Mouse (Mus musculus) layer of hippocampus, adult 11-12 months (tissue): Measurements from ENCODE around the gene Agpat4.
A peak's percentile ranks its signal among the peaks of the same experiment; 100 is the strongest.
"Not testable (repeated sequence)": the region's sequence is repeated elsewhere in the genome, so short reads cannot be mapped to it uniquely, and the experiment has no call there.

ENCODE experiments used
- DNase-seq: peaks from one replicate; pipeline ENCODE4 v3.0.0; 2022; ENCODE audit warnings: low spot score

The Agpat4 gene

DNA sequence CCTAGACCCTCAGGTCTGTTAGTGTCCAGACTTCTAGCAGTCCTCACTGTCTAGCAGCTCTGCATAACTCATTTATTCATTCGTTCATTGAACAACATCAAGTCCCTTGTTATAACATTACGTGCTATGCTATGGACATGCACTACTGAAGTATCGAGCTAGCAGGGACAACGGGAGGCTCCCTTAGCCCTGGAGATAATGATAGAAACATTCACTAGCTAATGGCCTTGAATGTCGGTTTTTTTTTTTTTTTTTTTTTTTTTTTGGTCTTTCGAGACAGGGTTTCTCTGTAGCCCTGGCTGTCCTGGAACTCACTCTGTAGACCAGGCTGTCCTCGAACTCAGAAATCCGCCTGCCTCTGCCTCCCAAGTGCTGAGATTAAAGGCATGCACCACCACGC, 3.8 kb downstream of the Agpat4 start:
- DNase-seq, result not testable (repeated sequence)

DNA sequence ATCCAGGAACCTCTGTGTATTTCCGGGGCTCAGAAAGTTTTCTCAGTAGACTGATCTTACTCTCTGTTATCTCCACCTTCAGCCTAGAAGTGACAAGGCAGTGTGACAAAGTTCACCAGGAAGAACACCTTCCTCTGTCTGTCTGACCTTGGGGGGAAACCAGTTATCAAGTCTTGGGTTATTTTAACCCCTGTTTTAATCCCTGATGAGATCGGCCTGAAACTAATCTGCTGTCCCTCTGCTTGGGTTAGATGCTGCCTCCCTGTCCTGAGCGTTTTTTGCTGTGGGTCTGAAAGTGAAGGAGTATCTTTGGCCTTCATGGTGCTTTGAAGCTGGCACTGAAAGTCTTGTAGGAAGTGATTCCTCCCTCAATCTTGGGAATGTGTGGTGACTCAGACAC, 4.7 kb downstream of the Agpat4 start:
- no peak for DNase-seq

DNA sequence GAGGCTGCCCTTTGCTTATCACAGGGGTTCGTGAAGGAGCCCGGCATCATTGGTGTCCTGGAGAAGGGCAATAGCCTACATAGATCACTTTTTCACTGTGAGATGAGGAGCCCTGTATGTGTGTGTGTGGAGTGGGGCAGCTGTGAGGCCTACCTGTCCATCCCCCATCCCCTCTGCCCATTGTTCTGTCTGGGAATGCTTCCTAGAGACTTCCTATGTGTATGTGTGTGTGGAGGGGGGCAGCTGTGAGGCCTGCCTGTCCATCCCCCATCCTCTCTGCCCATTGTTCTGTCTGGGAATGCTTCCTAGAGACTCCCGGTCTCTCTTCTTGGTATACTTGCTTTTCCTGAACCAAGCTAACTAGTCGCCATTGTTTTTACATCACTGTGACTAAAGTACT, 8.6 kb downstream of the Agpat4 start:
- no peak for DNase-seq

DNA sequence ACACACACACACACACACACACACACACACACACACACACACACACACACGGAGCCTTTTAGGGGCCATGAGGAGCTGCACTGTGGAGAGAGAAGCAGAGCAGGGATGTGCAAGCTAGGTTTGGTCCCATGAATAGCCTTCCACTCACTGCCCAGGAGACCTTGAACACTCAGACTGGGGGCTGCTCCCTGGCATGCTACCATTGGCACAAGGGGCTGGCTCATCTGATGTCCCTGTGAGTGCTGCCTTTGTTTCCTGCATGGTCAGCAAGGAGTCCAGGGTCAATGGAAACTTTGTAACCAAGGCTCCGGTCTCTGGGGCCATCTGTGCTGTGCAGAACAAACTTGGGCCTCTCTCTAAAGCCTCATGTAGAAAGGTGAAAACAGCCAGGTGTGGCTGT, 10.5 kb downstream of the Agpat4 start:
- DNase-seq, result no peak

DNA sequence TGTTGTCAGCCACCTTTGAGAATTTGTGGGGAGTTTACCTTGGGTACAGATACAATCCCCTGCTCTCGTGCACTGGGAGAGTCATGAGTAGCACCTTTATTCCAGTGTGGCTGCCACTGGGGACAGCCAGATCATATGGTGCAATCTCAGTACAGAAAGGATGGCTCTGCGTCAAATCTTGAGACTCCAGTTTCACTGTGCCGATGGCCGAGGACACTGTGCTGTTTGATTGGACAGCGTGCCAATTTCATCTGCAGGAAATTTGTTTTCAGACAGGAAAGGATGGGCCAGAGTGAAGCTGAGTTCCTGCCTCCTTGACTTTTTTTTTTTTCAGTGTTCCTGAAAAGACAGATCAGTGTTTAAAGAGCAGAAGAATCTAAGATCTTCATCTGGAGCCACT, 12.7 kb downstream of the Agpat4 start:
- DNase-seq, result no peak

DNA sequence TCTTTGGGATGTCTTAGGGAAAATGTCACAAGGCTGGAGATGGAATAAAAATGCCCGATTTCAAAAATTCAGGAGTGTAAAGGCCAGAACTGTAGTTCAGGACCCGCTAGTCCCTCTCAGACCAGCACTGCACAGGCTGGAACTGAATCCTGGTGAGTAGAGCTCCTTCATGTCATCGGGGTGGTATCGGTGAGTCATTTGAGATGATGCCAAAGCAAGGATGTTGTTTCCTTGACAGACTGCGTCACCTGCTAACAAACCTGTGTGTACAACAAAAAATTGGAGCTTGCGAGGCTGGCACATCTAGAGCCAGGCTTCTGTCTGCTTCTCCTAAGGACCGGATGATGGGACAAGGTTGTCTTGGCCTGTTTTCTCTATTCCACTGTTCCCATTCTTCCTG, 13.1 kb downstream of the Agpat4 start:
- DNase-seq, result no peak

DNA sequence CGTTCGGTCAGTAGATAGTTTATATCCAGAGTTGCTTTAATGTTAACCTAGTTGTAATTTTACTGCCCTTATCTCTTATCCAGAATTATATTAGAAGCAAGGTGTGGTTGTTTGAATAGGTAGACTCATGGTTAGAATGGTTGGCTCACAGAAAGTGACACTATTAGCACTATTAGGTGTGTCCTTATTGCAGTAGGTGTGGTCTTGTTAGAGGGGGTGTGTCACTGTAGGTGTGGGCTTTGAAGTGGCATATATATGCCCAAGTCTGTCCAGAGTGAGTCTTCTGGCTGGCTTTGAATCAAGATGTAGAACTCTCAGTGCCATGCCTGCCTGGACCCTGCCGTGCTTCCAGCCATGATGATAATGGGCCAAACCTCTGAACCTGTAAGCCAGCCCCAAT, 14.4 kb downstream of the Agpat4 start:
- DNase-seq, result no peak

DNA sequence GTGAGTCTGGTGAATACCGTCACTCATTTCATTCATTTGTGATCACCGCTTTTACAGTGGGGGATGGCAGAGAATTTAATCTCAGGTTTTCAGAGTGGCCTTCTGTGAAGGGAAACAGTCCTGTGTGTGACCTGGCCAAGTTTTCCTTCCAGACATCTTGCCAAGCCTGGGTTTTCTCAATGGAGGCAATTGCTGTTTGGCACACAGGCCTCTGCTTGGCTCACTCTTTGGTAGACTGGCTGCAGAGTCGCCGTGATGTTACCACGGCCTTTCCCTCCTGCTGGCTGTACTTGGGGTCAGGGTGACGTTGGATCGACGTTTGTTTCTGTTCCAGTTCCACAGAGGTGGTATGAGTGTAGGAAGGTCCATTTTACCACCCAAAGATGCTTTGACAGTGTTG, 15.5 kb downstream of the Agpat4 start:
- peak; percentile 32 for DNase-seq

DNA sequence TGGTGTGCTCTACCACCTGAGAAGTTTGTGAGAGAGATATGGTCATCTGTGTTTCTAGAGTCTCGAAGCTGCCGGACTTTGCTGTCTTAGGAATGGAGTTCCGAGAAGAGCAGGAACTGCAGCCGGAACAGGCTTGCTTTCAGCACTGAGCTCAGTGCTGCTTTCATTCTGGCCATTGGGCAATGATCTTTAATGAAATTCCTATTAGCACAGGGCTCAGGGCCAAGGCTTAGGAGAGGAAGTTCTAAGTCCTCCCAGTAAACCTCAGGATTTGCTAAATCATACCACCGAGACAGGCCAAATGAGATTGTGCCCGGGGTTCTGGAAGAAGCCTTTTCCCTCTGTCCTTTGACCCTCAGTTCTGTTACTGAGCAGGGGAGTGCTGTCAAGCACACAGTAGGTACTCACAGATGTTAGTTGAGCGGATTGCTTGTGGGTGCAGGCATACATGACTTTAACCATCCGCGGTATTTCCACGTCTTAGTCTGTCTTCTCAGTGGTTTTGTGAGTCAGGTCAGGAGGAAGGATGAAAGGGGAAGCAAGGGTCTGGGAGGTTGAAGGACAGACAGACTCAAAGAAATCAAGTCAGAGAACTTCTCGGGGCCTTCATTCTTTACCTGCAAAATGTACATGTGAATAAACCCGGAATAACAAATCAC, 16.6 kb downstream of the Agpat4 start:
- no peak for DNase-seq

DNA sequence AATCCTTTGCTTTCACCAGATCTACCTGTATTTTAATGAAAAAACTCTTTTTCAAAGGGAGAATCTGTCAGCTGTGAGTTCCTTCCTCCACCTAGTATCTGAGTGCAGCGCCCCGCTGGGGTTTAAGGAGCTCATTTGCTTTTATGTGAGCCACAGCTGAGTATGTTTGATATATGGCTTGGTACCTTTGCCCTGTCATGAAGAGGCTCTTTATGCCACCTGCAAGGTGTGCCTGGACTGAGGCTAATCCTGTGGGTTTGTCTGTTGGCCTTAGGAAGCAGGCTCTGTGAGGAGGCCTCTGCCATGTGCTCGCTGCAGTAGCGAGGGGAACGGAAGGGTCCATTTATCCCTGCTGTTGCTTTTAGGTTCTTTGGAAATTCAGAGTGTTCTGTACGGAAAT, 19.9 kb downstream of the Agpat4 start:
- DNase-seq, result no peak

DNA sequence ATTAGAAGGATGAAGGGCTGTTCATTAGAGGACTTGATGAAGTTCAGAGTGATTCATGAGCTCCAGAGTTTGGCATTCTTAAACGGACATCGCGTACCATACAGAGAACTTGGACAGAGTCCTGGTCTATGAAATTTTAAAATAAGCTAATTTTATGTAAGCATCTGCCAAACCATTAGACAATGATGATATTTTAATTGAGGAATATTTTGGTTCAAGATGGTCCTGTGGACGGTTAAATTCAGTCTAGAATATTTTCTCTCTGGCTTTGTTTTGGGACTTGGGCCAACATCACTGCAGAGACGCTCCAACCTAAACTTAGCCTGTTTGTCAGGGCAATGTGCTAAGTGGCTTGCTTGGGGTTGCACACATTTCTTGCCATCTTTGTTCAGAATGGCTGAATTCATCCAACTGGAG, 25.5 kb downstream of the Agpat4 start:
- DNase-seq, result no peak

DNA sequence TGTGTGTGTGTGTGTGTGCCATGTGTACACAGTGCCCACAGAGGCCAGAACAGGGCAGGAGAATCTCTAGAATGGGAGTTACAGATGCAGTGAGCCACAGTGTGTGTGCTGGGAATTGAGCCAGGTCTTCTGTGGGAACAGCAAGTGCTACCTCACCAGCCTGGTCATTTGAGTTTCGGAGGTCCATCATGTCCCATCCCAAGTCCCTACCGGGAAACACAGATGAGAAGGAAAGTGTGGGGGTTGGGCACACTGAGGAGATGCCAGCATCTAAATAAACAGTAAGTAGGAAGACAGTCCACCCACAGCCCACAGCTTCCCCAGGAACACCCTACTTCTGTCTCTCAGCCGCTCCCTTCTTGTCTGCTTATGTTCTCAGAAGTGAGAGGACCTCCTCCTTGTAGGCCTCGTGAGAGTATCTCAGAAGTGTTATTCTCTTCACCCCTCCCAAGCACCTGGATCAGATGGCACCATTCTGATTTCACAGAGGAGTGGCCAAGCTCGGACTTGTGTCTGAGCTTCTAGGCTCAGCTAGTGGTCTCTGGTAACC, 27.7 kb downstream of the Agpat4 start:
- no peak for DNase-seq

DNA sequence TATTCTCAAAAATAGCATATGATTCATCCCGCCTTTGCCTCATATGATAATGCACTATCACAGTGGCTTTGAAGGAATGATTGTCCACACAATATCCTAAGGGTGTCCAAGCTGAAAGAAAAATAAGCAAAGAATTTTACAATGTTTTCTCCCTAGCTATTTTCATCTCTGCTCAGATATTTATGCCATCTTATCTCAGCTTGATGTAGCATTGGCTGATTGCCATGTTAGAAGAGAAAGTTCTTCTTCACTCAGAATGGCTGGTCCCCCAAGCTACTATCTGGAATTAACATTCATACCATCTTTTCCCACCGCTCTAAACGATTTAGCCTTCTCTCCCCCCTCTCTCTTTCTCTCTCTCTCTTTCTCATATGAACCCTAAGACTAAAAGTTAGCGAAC, 29.3 kb downstream of the Agpat4 start:
- no peak for DNase-seq

DNA sequence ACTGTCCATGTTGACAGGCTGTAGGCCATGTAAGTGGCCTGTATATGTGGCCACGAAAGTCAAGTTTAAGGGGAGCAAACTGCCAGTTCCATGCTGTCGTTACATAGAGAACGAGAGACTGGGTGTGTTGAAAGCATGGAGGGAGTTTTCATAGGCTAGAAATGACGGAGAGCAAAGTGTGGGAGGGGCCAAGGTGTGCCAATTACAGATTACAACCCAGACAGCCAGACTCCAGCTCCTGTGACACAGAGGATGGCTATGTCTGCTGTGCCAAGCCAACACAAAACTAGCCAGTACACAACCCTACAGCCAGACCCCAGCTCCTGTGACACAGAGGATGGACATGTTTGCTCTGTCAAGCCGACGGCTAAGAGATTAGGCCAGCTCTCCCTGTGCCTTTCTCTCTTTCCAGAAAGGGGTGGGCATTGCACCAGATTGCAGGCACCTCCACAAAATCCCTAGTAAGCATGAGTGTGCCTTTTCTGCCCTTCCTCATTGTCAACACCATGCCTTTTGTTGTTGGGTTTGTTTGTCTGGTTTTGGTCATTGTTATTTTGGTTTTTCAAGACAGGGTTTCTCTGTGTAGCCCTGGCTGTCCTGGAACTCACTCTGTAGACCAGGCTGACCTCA, 30.8 kb downstream of the Agpat4 start:
- DNase-seq, result no peak

DNA sequence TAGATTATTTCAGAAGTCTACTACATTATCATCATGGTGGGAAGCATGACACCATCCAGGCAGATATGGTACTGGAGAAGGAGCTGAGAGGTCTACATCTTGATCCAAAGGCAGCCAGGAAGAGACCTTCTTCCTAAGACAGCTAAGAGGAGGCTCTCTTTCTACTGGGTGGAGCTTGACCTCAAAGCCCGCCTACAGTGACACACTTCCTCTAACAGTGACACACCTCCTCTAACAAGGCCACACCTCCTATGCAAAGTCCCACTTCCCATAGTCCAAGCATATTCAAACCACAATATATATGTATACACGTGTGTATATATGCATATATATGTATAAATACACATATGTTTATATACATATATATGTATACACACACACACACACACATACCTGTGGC, 32.5 kb downstream of the Agpat4 start:
- no peak for DNase-seq

DNA sequence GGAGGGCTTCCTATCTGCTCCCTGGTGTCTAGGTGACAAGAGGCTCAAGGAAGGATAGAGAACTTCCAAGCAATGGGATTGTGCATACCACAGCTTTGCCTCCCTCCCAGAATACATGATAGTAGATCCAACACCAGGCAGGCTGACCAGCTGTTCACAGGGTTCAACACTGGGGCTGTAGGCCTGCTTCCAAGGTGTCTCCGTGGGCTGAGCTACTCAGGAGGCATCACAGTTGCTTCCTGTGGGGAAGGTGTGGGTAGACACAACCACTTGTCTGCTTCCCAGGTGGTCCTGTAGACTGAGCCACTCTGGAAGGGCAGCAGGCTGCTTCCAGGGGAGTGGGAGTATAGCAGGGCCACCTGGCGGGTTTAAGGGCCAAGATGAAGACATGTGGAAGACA, 35.8 kb downstream of the Agpat4 start:
- no peak for DNase-seq

DNA sequence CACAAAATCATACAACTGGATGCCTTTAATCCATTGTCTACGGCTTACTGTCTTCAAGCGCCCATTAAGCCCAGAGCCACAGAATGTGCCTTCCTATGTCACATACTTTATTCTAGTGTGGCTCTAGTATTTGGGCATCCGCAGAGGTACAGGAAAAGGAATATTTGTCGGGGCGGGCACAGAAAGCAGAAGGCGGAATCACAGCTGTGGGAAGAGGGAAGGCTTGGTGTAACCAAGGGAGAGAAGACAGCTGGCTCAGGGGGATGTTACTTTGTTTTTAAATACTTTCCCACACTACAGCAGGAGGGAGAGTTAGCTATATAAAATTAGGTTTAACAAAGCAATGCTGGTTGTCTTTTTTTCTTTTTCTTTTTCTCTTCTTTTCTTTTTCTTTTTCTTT, 36.7 kb downstream of the Agpat4 start:
- no peak for DNase-seq

DNA sequence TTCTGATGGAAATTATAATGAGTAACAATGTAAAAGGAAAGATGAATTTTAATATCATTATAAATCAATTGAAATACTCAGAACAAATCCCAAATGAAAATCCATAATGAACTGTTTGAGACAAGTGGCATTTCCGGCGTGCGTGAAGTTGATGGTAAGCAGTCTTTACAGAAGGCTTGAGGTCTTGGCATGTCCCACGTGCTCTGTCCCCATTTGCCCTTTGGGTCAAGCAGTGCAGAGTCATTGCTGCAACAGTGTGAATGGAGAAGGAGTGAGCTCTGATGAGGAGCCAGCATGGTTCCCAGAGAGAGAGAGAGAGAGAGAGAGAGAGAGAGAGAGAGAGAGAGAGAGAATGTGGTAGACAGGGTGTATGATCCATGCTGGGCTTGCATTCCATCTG, 37.4 kb downstream of the Agpat4 start:
- no peak for DNase-seq

DNA sequence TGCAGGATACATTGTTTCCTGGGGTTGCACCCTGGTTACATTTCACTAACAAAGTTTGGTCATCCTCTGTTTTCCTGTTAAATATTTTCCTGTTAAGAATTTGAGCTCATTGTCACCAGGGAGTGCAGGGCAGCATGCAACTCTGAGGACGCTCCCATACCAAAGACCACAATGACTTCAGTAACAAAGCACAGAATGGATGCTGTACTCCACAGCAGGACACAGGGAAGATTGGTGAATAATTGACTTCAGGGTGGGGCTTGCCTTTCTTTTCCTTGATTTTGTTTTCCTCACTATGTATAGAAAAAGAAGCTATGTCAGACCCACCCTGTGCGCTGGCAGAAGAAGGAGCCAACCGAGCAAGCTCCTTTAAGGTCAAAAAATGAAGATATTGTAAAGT, 38.2 kb downstream of the Agpat4 start:
- no peak for DNase-seq

DNA sequence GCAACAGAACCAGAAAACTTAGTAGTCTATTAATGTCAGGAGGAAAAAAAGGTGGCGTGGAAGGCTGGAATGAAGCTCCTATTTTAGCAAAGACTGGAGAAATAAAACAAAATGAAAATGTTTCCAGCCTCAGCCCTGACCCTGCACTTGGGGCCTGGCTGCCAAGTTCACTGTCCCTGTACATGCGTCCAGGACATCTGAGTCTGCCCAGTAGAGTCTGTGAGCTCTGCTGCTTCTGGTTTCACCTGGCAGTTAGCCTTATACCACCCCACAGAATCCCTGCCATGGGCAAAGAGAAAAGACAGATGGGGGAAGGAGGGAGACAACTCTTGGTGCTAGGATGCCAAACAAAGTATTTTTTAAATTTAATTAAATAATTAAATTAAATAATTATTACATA, 38.7 kb downstream of the Agpat4 start:
- no peak for DNase-seq

DNA sequence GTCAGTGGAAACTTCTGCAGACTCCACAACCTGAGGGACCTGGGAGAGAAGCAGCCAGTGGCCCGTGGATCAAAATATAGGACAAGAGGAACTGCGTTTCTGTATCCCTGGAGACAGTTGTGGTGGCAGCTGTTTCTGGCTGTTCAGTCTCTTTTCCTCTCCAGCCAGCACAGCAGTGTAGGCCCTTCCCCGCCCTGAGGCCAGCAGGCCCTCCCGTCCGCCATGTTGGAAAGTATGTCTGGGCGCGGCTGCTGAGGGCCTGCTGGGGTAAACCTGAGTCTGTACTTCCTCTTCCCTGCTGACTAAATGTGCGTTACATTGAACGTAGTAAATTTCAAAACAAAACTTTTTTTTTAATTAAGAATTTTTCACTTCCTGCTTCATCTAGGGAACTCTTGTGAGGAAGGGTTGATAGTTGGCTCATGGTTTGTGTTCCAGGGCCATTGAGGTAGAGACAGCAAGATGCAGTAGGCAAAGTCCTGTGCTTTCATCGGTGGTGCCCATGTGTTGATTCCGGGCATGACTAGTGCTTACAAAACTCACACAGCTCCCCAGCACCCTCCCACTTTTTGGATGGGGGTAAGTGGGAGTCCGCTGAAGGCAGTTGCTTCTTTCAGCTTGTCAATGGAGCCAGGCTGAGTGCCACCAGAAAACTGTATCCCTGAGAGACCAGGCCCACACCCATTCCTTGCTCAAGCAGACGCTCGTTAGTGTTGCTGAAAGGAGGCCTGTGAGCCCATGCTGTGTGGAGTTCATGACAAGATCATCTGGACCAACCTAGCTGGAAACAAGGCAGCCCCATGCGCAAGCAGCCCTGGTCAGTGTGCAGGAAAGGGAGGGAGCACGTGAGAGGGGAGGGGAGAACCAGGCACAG, 40.9 kb downstream of the Agpat4 start:
- DNase-seq, result no peak

DNA sequence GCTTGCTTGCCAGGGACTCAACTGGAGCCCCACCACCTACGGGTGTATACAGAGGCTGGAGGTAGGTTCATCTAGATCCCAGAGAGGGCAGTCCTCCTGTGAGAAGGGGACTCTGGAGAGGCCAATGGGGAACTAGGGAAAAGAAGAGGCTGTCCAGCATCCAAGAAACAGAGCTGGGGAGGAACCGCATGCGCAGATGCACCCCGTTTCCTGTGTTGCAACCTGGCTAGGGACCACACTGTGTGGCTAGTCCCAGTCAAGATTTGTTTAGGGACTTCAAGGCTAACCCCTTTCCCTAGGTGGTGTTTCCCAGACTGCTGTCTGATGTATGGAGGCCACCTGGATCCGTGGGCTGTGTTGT, 41.5 kb downstream of the Agpat4 start:
- no peak for DNase-seq

DNA sequence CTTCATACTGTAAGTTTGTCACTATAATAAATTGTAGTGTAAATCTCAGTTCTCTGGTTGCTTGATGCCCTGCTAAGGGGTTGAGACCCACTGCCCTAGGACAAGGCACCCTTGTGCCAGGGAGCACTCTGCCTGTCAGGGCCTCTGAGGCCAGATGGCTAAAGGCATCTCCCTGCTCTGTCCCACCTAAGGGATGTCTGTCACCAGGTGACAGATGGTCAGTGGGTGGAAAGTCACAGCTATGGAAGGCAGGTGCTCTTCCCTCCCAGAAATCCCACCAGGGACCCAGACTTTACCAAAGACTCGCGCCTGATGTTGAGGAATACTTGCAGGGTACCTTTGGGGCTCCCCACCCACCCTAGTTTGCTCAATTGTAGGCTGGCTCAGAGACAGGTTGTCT, 42.0 kb downstream of the Agpat4 start:
- DNase-seq, result no peak
